Mouse (Mus musculus): ENCODE measurements around the gene Fgfr2.

Gene Fgfr2

GRCm38 (mm10) chr7:132776338-132777111 is 346.6 kb downstream of the Fgfr2 start:
- DNase-seq (ENCODE audit: low read depth, low spot score) = no peak

- DNase-seq (ENCODE audit: low read depth, low spot score) = no peak
Measured at GRCm38 (mm10) chr7:132775922-132776321, 347.2 kb downstream of the Fgfr2 start.

- no peak for DNase-seq (ENCODE audit: low read depth, low spot score)
Measured at GRCm38 (mm10) chr7:132775333-132775732, 347.8 kb downstream of the Fgfr2 start.

GRCm38 (mm10) chr7:132773011-132773705 is 350.0 kb downstream of the Fgfr2 start:
- no peak for DNase-seq (ENCODE audit: low read depth, low spot score)

GRCm38 (mm10) chr7:132772440-132772839 is 350.7 kb downstream of the Fgfr2 start:
- DNase-seq (ENCODE audit: low read depth, low spot score) = no peak

GRCm38 (mm10) chr7:132768498-132769344 is 354.4 kb downstream of the Fgfr2 start:
- no peak for DNase-seq (ENCODE audit: low read depth, low spot score)

- no peak for DNase-seq (ENCODE audit: low read depth, low spot score)
Measured at GRCm38 (mm10) chr7:132767999-132768370, 355.2 kb downstream of the Fgfr2 start.

GRCm38 (mm10) chr7:132767233-132767998 is 355.7 kb downstream of the Fgfr2 start:
- no peak for DNase-seq (ENCODE audit: low read depth, low spot score)

- DNase-seq (ENCODE audit: low read depth, low spot score) = no peak
Measured at GRCm38 (mm10) chr7:132766235-132766871, 356.8 kb downstream of the Fgfr2 start.

- DNase-seq (ENCODE audit: low read depth, low spot score) = no peak
Measured at GRCm38 (mm10) chr7:132765629-132766186, 357.4 kb downstream of the Fgfr2 start.

- DNase-seq (ENCODE audit: low read depth, low spot score) = no peak
Measured at GRCm38 (mm10) chr7:132764896-132765491, 358.2 kb downstream of the Fgfr2 start.

- DNase-seq (ENCODE audit: low read depth, low spot score) = peak; percentile 71
Measured at GRCm38 (mm10) chr7:132764314-132764713, 358.8 kb downstream of the Fgfr2 start.

- DNase-seq (ENCODE audit: low read depth, low spot score) = no peak
Measured at GRCm38 (mm10) chr7:132763911-132764310, 359.2 kb downstream of the Fgfr2 start.

GRCm38 (mm10) chr7:132763351-132763750 is 359.8 kb downstream of the Fgfr2 start:
- DNase-seq (ENCODE audit: low read depth, low spot score) = peak; percentile 80

GRCm38 (mm10) chr7:132761409-132761808 is 361.7 kb downstream of the Fgfr2 start:
- DNase-seq (ENCODE audit: low read depth, low spot score) = no peak

GRCm38 (mm10) chr7:132760589-132761180 is 362.5 kb downstream of the Fgfr2 start:
- no peak for DNase-seq (ENCODE audit: low read depth, low spot score)

- no peak for DNase-seq (ENCODE audit: low read depth, low spot score)
Measured at GRCm38 (mm10) chr7:132759926-132760325, 363.2 kb downstream of the Fgfr2 start.

- DNase-seq (ENCODE audit: low read depth, low spot score) = no peak
Measured at GRCm38 (mm10) chr7:132759405-132759891, 363.7 kb downstream of the Fgfr2 start.

- DNase-seq (ENCODE audit: low read depth, low spot score) = no peak
Measured at GRCm38 (mm10) chr7:132758875-132759274, 364.3 kb downstream of the Fgfr2 start.

GRCm38 (mm10) chr7:132756325-132756724 is 366.8 kb downstream of the Fgfr2 start:
- no peak for DNase-seq (ENCODE audit: low read depth, low spot score)
